Mouse (Mus musculus) cerebral cortex, adult 2 months (tissue): ENCODE results near the gene Zfp879.

Experiments used
- WGBS: fragments of 180-500 bp; shearing (Covaris S2); methylation state at CpG from one replicate; pipeline ENCODE4 v1.1.7; 2018; 5-methylcytosine and 5-hydroxymethylcytosine counted together

The Zfp879 gene

DNA sequence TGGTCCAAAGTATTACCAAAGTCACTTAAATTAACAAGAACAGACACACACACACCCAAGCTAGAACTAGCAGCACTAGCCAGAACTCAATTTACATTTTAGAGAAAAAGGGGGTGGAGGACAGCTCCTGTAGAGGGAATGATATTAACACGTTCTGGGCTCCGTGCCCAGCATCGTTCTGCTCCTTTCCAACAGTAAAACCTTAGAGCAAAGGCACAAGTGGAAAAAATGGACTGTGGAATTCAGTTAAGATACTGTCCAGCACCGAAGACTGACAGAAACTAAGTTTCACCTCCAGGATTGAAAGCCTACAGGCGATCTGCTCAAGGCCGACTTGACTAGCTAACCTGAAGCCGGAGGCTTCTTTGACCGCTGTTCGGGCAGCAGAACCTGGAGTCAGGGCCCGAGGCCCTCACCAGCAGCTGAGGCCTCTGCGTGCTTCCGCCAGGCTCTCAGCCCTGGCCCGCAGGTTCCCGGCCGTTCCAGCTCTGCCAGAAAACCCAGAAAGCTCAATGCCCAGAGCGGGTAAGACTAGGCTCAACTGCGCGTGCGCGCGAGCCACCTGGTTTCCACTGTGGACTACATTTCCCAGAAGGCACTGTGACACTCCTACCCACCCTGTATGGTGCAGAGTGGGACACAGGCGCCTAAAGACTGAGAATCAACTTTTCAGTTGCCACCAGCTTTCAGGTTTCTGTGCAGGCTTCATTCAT, at the start of gene Zfp879:
TSS of gene Zfp879 (minus strand) at position 530 of the 713 bp plus-strand sequence.
- WGBS, result 11% methylated on average over 22 of the region's 22 CpGs

DNA sequence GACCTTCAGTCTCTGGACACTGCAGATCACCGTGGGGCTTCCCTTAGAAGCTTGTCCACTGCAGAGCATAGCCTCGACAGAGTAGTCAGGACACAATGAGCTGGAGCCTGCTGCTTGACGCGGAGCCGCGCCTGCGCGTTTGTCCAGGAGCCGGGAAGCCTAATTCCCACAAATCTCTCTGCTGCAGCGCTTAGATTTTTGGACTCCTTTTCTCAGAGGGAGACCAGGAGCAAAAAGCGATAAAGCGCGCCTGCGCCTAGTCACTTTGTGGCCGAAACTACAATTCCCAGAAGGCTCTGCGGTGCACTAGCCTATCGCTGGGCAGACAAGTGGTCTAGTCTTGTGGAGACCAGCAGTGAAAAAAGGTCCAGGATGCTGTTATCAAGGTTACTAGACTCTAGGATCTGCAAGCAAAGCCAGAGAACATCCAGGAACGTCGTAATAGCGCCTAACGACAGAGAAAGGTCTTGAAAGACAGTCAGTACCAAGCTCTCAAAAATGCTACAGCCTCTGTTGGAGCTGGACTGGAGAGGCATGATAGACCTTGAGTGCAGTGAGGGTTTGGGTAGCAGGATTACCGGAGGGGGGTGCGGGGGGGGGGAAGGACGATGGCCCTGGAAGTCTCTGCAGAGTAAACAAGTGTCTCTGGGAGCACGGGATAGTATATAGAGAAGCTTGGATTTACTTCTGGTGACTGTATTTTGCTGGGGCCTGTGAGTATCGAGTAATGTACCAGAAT, 46.2 kb upstream of the Zfp879 start, which contains the start of gene Zfp454:
TSS of gene Zfp454 (minus strand) at position 262 of the 739 bp plus-strand sequence.
- WGBS, result 4% methylated on average over 26 of the region's 26 CpGs

DNA sequence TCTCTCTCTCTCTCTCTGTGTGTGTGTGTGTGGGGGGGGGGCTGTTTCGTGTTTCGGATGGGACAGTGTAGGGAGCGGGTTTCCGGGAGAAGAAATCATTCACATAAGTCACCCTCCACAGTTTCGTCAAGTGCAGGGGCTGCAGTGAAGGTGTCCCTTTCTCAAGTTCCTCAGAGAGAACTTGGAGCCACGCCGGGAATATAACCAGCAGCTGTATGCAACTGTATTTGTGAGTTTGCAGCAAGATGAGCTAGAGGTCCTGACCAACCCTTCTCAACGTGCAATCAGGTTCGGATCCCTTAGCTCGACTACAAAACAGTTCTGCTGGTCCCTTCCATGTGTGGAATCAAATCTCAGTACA, 45.6 kb upstream of the Zfp879 start:
- WGBS, result 6% methylated on average over 10 of the region's 10 CpGs

DNA sequence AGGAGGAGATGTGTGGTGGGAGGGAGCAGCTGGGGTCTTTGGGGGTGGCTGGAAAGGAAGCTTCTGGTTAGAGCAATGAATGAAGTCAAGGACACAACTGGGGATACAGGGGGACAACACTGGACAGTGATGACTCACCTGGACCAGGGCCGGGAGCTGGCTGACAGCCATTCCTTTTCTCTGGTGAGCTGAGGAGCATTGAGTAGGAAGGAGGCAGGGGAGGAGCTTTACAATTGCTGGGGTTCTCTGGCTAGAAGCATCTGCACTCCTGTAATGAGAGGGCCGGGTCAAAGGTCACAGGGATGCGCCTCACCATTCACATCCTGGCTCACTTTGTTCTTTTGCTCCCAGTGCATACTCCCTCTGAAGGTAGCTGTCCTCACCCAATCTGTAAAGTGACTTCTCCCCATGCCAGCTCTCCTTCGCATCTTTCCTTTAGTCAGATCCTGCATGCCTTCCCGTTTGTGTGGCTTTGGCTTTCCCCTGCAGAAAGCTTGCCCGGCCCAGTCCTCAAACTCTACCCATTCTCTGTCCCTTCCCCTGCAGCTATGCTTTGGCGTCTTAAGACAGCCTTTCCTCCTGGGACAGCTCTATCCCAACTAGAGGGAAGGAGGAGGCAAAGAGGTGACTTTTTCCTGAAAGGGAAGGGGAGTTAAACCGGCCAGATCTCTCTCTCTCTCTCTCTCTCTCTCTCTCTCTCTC, 45.0 kb upstream of the Zfp879 start:
- 43% methylated on average over 8 of the region's 8 CpGs for WGBS

DNA sequence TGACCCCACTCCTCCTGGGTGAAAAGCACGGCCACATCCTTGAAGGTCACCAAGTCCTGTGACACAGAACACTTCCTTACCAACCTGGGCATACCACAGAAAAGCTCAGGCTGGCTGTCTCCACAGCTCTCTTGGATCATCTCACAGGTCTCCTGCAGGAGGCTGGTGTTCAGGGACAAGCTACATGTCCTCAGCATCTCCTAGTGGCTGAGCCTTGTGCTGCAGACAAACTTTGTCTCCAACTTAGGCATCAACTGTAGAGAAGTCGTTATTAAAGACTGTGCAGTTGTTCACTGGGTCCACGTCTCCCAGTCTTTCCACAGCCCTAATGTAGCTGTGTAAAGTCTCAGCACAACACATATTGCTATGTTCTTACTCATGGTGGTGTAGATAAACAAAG, 42.4 kb upstream of the Zfp879 start:
- WGBS, result 75% methylated on average over 3 of the region's 3 CpGs

DNA sequence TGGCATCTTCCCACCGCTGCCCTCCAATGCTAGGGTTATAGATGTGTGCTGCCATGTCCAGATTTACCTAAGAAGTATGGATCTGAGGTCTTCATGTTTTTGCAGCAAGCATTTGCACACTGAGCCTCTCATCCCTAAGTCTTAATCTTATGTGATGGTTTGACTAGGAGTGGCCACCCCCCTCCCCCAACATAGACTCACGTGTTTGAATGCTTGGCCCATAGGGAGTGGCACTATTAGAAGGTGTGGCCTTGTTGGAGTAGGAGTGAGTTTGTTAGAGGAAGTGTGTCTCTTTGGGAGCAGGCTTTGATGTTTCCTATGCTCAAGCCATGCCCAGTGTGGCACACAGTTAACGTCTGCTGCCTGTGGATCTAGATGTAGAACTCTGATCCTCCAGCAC, 37.3 kb upstream of the Zfp879 start:
- WGBS, result 94% methylated on average over 3 of the region's 3 CpGs

DNA sequence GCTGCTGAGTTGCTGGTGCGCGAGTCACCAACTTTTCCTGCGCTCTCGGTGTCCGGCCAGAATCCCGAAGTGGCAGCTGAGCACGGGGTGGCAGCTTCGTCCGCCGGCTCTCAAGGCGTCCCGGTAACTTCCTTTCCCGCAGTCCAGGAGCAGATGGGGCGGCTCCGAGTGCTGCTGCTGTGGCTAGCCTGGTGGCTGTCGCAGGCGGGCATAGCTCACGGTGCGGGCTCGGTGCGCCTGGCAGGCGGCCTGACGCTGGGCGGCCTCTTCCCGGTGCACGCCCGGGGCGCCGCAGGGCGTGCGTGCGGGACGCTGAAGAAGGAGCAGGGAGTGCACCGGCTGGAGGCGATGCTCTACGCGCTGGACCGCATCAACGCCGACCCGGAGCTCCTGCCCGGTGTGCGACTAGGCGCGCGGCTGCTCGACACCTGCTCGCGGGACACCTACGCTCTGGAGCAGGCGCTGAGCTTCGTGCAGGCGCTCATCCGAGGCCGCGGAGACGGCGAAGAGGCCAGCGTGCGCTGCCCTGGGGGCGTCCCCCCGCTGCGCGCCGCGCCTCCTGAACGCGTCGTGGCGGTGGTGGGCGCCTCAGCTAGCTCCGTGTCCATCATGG, 9.7 kb upstream of the Zfp879 start:
- WGBS, result 0% methylated on average over 72 of the region's 72 CpGs

DNA sequence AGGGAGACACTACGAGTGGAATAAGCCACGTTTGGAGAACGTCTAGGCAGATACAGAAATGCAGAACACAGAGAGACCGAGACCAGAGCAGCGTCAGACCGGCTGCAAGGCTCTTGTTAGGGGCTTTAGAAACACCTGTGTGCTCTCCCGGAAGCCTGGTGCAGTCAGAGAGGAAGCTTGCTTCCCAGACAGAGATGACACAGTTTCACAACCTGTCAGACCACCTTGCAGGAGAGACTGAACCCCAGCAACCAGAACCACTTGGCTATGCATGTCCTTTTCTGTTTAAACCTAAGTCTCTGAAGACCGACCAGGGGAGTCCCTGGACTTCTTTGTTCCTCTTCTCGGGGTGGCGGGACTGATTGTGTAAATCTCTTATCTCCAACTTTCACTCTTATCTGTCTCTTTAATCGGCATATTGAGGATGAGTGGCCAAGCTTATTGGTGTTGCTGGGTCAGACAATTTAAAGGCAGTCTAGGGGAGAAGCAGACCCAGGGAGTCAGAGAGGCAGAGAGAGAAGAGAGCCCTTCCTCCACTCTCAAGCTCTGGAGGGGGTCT, 8.9 kb upstream of the Zfp879 start, which contains the start of gene Grm6:
TSS of gene Grm6 (plus strand) at position 509 of the 559 bp plus-strand sequence.
- 2% methylated on average over 11 of the region's 11 CpGs for WGBS

DNA sequence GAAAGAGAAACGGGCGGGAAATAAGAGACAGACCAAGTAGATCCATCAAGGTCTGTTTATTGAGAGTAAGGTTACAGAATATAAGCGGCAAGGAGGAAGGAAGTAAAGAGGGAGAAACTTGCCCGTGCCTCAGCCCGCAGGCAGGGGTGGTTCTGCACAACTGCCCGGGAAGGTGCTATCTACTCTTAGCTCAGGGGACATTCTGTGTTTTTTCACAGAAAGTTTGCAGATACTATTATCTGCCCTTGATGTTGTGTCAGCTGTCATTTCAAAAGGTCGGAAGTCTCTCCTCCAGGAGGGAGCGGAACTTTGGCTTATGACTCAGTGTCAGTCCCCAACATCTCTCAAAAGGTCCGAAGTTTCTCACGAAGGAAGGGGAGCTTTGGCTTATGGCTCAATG, 8.0 kb upstream of the Zfp879 start:
- 18% methylated on average over 10 of the region's 10 CpGs for WGBS

DNA sequence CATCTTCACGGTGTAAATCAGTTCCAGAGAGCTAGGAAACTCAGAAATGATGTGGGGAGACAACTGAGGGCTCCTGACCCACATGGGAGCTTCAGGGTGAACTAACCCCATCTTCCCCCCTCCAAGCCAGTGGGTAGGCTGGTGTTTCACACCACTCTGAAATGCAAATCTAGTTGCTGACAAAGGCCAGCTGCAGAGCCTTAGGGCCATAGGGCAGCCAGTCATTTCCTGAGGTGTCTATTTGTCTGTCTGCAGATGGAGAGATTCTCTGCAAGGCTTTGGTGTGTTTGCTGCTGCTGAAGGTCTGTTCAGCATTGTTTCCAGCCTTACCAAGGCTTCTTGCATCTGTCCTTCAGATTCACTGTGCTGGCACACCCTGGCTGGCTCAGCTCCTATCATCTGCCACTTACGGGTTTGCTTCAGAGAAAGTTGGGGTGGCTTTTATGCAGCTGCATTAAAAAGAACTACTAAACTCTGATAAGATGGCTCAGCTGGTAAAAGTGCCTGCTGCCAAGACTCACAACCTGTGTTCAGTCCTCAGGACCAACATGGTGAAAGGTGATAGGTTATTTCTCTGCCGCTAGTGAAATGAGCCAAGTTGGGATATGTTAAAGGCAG, 7.3 kb upstream of the Zfp879 start:
- WGBS, result 46% methylated on average over 3 of the region's 3 CpGs

DNA sequence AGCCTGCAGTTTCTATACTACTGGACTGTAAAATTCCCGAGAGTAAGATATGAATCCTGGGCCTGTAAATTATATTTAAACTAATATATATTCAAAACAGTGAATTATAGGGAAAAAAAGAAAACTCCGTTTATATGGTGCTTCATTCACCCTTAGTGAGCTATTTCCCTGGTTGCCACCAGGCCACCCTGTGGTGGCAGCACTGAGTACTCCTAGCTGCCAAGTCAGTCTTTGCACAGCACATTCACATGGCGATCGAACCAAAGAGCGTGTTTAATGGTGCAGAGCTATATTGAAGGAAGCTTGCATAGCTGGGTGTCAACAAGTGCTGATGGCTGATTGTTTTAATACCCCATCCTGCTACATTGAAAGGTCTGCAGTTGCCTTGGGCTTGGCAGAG, 5.7 kb upstream of the Zfp879 start:
- WGBS, result 49% methylated on average over 5 of the region's 5 CpGs

DNA sequence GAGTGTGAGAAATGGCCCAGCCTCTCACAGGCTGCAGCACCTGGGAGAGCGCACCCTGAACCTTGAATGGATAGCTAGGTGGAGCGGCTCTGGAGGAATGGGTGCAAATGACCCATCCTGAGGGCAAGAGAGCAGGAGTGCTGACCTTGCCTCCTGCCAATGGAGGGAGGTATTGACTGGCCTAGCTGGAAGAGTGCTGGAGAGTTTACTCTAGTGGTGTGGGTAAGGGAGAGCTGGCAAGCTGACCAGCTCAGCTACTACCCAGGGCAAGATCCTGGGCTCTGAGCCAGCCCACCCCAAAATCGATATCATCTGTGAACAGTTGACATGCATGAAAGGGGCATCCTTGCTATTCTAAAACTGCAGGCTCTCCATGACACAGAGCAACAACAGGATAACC, 4.6 kb upstream of the Zfp879 start:
- WGBS, result 85% methylated on average over 3 of the region's 3 CpGs

DNA sequence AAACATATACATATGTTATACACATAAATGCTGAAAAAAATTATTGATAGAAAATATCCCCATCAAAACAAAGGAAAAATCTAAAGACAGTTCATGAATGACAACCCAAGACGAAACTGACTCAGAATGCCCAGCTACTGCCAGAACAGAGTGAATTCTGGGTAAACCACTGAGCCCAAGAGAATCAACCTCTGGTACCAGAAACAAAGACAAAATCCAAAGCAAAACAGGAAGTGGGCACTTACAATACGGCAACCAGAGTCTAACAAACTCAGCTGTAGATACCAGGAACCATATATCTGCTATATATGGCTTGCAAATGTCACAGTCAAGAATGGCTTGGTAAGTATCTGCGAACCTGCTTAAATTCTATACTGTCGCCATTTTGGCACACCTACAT, 5.6 kb downstream of the Zfp879 start:
- 84% methylated on average over 4 of the region's 4 CpGs for WGBS

DNA sequence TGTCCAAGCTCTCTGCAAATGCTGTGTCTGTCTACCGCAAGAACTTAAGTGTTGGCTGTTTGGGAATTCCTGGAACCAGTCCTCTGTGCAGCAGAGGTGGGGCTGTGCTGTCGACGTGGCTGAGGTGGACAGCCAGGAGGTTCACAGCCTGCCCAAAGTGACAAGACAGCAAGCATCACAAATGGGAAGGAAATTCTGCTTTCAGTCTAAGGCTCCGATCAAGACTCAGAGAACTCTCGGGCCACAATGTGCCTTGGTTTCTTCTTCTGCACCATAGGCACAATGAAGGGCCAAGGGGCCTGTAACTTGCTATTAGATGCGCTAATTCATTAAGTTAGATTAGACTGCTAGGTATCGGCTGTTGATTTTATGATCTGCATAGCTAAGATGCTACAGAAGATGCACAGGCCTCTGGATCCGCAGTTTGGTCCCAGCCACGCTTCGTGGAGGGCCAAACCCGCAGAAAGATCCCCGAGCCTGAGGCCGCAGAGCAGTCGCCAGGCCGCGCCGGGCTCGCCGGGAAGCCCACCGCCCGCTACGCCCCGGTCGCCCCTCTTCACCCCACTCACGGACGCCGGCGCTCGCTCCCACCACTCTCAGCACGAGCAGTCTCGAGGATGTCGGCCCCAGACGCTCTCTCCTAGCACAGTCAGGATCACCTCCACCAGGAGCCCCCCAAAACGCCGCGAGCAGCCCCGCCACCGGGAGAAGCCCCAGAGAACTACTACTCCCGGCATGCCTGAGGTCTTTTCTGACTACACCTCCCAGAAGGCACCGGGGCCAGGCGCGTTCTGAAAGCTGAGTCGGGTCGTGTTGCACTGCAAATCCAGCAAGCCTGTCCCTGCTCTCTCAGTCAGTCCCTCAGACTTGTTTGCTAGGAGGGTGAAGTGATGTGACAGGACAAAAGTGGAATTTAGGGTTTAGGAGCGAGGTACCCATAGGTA, 14.1 kb downstream of the Zfp879 start, which contains the start of gene Zfp354c:
TSS of gene Zfp354c (minus strand) at position 715 of the 944 bp plus-strand sequence.
- 1% methylated on average over 45 of the region's 45 CpGs for WGBS

DNA sequence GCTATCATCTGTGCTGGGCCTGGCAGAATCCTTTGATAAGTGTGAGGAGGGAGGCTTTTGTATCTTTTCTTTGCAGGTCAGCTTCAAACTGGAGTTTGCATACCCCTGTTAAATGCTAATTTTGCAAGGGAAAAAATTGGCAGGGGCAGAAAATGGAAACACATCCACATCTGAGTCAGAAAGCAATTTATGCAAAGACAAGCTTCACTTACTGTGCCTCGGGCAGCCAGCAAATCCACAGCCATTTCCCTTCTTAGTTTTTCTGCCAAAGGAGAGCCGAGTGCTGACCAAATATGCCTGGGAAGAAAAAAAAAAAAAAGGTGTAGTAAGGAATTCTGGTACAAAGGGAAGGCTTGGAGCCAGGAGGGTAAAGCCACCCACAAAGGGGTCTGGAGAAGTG, 15.1 kb downstream of the Zfp879 start:
- 26% methylated on average over 2 of the region's 2 CpGs for WGBS

DNA sequence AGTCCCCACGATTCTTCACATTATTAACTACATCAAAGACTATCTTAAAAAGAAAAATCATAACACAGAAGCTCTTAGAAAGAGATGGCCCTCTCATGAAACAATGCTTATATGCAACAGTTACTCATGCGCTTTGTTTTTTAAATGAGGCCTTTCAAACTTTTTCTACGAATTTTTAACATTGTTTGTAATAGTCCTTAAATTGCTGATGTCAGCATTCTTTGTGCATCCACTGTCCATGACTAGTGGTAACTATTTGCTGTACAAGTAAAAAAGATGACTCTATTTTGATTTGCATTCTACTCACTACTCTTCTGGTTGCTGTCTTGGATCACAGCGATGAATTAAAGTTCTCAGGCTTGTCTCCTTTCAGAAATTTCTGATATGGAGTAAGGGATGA, 27.1 kb downstream of the Zfp879 start:
- 96% methylated on average over 4 of the region's 4 CpGs for WGBS

DNA sequence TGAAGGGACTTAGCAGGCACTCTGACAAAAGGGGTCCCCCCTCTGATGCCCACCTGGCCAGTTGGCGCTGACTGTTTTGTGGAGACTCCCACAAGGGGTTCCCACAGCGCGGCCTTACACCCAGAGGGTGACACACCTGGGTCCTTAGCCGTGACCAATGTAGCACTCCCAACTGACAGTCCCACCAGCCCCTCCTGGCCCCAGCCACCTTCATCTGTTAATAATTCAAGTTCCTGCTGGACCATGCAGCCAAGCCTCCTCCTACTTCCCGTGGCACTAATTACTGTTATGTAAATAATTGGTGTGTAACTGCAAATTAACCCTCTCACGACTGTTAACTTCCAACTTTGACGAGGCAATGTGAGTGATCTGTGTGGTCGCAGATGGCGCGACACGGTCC, 43.7 kb downstream of the Zfp879 start:
- WGBS, result 80% methylated on average over 11 of the region's 11 CpGs
